Mouse (Mus musculus) midbrain, embryonic 13.5 days (tissue): ENCODE results near the gene Zfp386. TPM values are rescaled to one million over a fixed set of nuclear protein-coding genes. Genes with fewer than 3 reads are reported as not detected.

Experiments used
- ATAC-seq: fragments of 200-750 bp; cut with Nextera tagmentation; 2 replicates; pipeline ENCODE4 v1.8.0; 2017; ENCODE audit warnings: mild to moderate bottlenecking, moderate TSS enrichment, moderate library complexity
- H3K27ac ChIP-seq: fragments of 300-500 bp; sonication (generic); 2 replicates; pipeline ENCODE4 v1.5.1; 2015; ENCODE audit warnings: inconsistent platforms, mild to moderate bottlenecking, moderate library complexity
- H3K27me3 ChIP-seq: fragments of 300-500 bp; sonication (generic); 2 replicates; pipeline ENCODE4 v1.6.1; 2015; ENCODE audit warnings: mild to moderate bottlenecking, inconsistent platforms
- H3K36me3 ChIP-seq: fragments of 300-500 bp; sonication (generic); 2 replicates; pipeline ENCODE4 v1.6.1; 2015; ENCODE audit warnings: mild to moderate bottlenecking, inconsistent platforms
- H3K4me1 ChIP-seq: fragments of 300-500 bp; sonication (generic); replicated peaks from 2 replicates; pipeline ENCODE4 v1.6.1; 2015; ENCODE audit warnings: inconsistent platforms
- H3K4me2 ChIP-seq: fragments of 300-500 bp; sonication (generic); replicated peaks from 2 replicates; pipeline ENCODE4 v1.6.1; 2015; ENCODE audit warnings: moderate library complexity, mild to moderate bottlenecking, inconsistent platforms
- H3K4me3 ChIP-seq: fragments of 300-500 bp; sonication (generic); replicated peaks from 2 replicates; pipeline ENCODE4 v1.5.1; 2015; ENCODE audit warnings: mild to moderate bottlenecking, inconsistent platforms
- H3K9ac ChIP-seq: fragments of 300-500 bp; sonication (generic); replicated peaks from 2 replicates; pipeline ENCODE4 v1.6.1; 2015; ENCODE audit warnings: mild to moderate bottlenecking, inconsistent platforms
- H3K9me3 ChIP-seq: fragments of 300-500 bp; sonication (generic); 2 replicates; pipeline ENCODE4 v1.6.1; 2016; ENCODE audit warnings: mild to moderate bottlenecking, inconsistent platforms
- WGBS: fragments of 180-500 bp; shearing (Covaris S2); methylation state at CpG from one replicate; pipeline ENCODE4 v1.1.7; 2015; 5-methylcytosine and 5-hydroxymethylcytosine counted together
- polyA plus RNA-seq: library from polyadenylated mRNA; unstranded; fragments of >200 nt; fragmentation: Nextera tagmentation; extraction: Ambion mirVana; gene quantifications from 2 replicates; pipeline ENCODE4 v1.2.1, GENCODE M21; 2015

The Zfp386 gene
- polyA plus RNA-seq, 1 experiment from 2014 or later = 66.5 TPM

DNA sequence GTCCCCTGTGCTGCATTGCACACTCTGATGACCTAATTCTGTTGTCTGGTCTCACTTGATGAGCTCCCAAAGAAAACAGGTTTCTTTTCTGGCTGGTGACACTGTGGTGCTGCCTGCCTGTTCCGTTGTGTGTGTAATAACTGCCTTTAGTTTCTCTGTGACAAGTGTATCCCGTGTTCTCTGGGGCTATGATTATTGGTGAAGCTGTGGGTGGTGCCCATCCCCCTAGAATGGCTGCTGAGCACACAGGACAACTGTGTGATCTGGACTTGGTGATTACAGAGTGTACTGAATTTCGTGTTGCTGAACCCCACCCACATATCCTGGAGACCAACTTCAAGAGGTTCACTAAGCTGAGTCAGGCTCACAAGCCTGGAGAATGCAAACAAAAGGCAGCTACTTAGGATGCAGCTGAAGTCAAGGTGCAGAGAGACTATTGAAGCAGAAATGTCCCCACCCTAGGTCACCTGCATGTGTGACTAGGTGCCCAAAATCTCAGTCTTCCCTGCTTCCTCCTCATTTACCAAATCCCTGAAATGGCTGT lies 48.9 kb downstream of the Zfp386 start:
- ATAC-seq = no peak
- H3K9me3 ChIP-seq = no peaks in the 10 kb centered on the region
- no peaks in the 10 kb centered on the region for H3K27me3 ChIP-seq
- H3K4me2 ChIP-seq = no peak overlapping the region
- WGBS = 83% methylated on average over 3 of the region's 3 CpGs
- H3K36me3 ChIP-seq = no peaks in the 10 kb centered on the region
- no peaks in the 10 kb centered on the region for H3K4me1 ChIP-seq
- H3K27ac ChIP-seq = no peak overlapping the region
- H3K4me3 ChIP-seq = no peak overlapping the region
- H3K9ac ChIP-seq = no peak overlapping the region

GRCm38 (mm10) chr12:116097166-116097565 lies 49.6 kb downstream of the Zfp386 start:
- 92% methylated on average over 8 of the region's 8 CpGs for WGBS

DNA sequence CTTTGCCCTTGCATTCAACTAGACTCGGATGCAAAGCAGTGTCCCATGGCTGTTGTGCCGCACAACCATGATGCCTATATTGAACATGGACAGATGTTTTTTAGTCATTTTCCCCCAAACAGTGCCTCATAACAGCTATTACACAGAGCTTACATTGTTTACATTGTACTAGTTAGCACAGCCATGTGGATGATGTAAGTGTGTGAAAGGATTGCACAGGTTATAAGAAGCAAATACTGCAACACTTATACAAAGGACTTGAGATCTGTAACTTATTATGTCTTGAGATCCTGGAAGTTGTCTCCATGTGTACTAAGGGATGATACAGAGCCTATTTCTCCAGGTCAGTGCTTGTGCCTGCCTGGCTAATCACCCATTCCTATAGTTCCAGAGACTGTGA lies 54.4 kb downstream of the Zfp386 start:
- 95% methylated on average over 2 of the region's 2 CpGs for WGBS
- H3K9me3 ChIP-seq = no peaks in the 10 kb centered on the region

More at GRCm38 (mm10) chr12:116097166-116097565, 49.6 kb downstream of the Zfp386 start:
- Histone ChIP-seq H3K27me3 (no peaks in the 10 kb centered on the region), H3K27ac (no peak overlapping the region), H3K4me1 (no peaks in the 10 kb centered on the region), H3K4me3 (no peak overlapping the region), H3K36me3 (no peaks in the 10 kb centered on the region), H3K9ac (no peak overlapping the region), H3K4me2 (no peak overlapping the region), H3K9me3 (no peaks in the 10 kb centered on the region)
- ATAC-seq = no peak

GRCm38 (mm10) chr12:116109451-116110353 lies 62.2 kb downstream of the Zfp386 start:
- Histone ChIP-seq H3K4me1 (no peaks in the 10 kb centered on the region), H3K36me3 (peaks cover 6% of the 10 kb centered on the region; the same call in 1 of the 2 replicates), H3K27me3 (no peaks in the 10 kb centered on the region), H3K4me3 (no peak overlapping the region), H3K4me2 (no peak overlapping the region), H3K27ac (no peak overlapping the region), H3K9ac (no peak overlapping the region), H3K9me3 (no peaks in the 10 kb centered on the region)
- 83% methylated on average over 9 of the region's 9 CpGs for WGBS
- ATAC-seq = no peak

More for the DNA sequence above, 54.4 kb downstream of the Zfp386 start:
- H3K4me1 ChIP-seq = no peaks in the 10 kb centered on the region
- H3K9ac ChIP-seq = no peak overlapping the region
- H3K27ac ChIP-seq = no peak overlapping the region
- no peak overlapping the region for H3K4me3 ChIP-seq
- no peak for ATAC-seq
- H3K27me3 ChIP-seq = no peaks in the 10 kb centered on the region
- H3K4me2 ChIP-seq = no peak overlapping the region
- H3K36me3 ChIP-seq = no peaks in the 10 kb centered on the region

DNA sequence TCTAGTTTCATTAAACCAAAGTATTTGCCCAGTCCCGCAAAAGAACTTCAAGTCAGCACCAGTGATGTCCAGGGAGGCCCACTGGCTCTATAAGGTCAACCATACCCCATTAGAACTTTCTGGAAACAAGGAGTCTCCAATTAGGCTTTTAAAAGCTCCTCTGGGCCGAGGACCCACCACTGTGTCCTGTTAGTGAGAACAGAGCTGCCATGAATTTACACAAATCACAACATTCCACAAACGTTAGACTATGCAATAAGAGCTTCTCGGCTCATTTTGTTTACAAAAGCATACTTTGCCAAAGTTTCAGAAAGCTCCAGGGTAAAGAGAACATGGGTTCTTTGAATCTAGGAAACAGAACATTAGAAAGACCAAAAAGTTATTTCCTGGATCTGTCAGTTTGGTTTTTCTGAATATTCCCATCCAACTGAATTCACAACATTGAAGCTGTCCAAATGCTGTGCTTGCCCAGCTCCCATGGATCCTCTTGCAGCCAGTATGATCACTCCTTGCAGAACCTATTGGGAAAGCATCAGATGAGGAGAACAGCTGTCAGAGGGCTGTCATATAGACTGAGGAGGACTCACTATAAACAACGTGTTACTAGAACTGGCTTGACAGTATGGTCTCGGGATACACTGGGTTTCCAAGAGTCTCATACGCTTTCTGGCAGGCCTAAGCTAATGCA lies 63.6 kb downstream of the Zfp386 start:
- Histone ChIP-seq H3K27me3 (no peaks in the 10 kb centered on the region), H3K9me3 (no peaks in the 10 kb centered on the region), H3K27ac (no peak overlapping the region), H3K4me1 (no peaks in the 10 kb centered on the region), H3K4me2 (no peak overlapping the region), H3K4me3 (no peak overlapping the region), H3K36me3 (peaks cover 6% of the 10 kb centered on the region; the same call in 1 of the 2 replicates), H3K9ac (no peak overlapping the region)
- whole genome bisulfite sequencing = 90% methylated on average over 7 of the region's 7 CpGs
- no peak for ATAC-seq

Other genes starting within 250 kb of the Zfp386 start
- 0.89 and 1.3 TPM in 2 replicates for gene Vipr2, start 30.0 kb downstream of the Zfp386 start, polyA plus RNA-seq
- gene Wdr60, start 215.3 kb downstream of the Zfp386 start, polyA plus RNA-seq = 19.6 and 20.5 TPM in 2 replicates
- not detected in 2 replicates for gene Gm11027, start 227.7 kb downstream of the Zfp386 start, polyA plus RNA-seq
- gene Esyt2, start 233.5 kb downstream of the Zfp386 start, polyA plus RNA-seq = 10.6 TPM in 2 replicates